Mouse (Mus musculus) kidney, adult 2 months (tissue): ENCODE results near the gene Adra2a. TPM values are rescaled to one million over a fixed set of nuclear protein-coding genes. Genes with fewer than 3 reads are reported as not detected.

Experiments used
- DNase-seq: peaks from one replicate; pipeline ENCODE4 v3.0.0; 2021
- H3K27ac ChIP-seq: fragments of 200-500 bp; 2 replicates; pipeline ENCODE4 v1.5.1; 2012; ENCODE audit warnings: low read depth, low read length, control low read depth, inconsistent platforms; ENCODE audit not compliant: insufficient read depth
- H3K27me3 ChIP-seq: fragments of 200-500 bp; replicated peaks from 2 replicates; pipeline ENCODE4 v1.6.1; 2012; ENCODE audit warnings: mild to moderate bottlenecking, moderate library complexity, low read length, inconsistent platforms; ENCODE audit not compliant: control insufficient read depth, insufficient read depth
- H3K36me3 ChIP-seq: fragments of 200-500 bp; 2 replicates; pipeline ENCODE4 v1.6.1; 2012; ENCODE audit warnings: mild to moderate bottlenecking, moderate library complexity, low read length, inconsistent platforms; ENCODE audit not compliant: control insufficient read depth, insufficient read depth
- H3K4me1 ChIP-seq: fragments of 200-500 bp; 2 replicates; pipeline ENCODE4 v1.6.1; 2011; ENCODE audit warnings: low read length; ENCODE audit not compliant: control insufficient read depth, insufficient read depth
- H3K4me3 ChIP-seq: fragments of 200-500 bp; 2 replicates; pipeline ENCODE4 v1.5.1; 2011; ENCODE audit warnings: mild to moderate bottlenecking, low read depth, low read length, control low read depth; ENCODE audit not compliant: insufficient read depth
- CTCF ChIP-seq: fragments of 200-500 bp; conservative IDR thresholded peaks from 2 replicates; pipeline ENCODE4 v1.5.1; 2011; ENCODE audit warnings: low read depth, mild to moderate bottlenecking, control low read depth, low read length, moderate library complexity, mixed read lengths; ENCODE audit not compliant: insufficient read depth, insufficient read length
- POLR2A ChIP-seq: fragments of 200-500 bp; IDR thresholded peaks from one replicate; pipeline ENCODE4 v1.6.1; 2011; ENCODE audit warnings: low read depth, low read length, control low read depth
- WGBS: fragments of 180-500 bp; shearing (Covaris S2); methylation state at CpG from one replicate; pipeline ENCODE4 v1.1.7; 2018; 5-methylcytosine and 5-hydroxymethylcytosine counted together
- polyA plus RNA-seq: library from polyadenylated mRNA; depleted of rRNA; stranded (reverse); fragments of >200 nt; gene quantifications from 2 replicates; pipeline ENCODE4 v1.2.3, GENCODE M21; 2012

The Adra2a gene
- polyA plus RNA-seq, 1 experiment = 1.8 TPM

GRCm38 (mm10) chr19:54040356-54041028 is 3.5 kb upstream of the Adra2a start:
- H3K4me1 ChIP-seq = no peaks in the 10 kb centered on the region
- no peaks in the 10 kb centered on the region for H3K36me3 ChIP-seq
- H3K27me3 ChIP-seq = no peaks in the 10 kb centered on the region; the same call in 1 of the 2 replicates
- TF ChIP-seq CTCF (no peak), POLR2A (no peak)
- no peak overlapping the region for H3K27ac ChIP-seq
- 37% methylated on average over 4 of the region's 4 CpGs for WGBS
- no peak for DNase-seq
- no peak overlapping the region for H3K4me3 ChIP-seq

GRCm38 (mm10) chr19:54041029-54041367 is 3.0 kb upstream of the Adra2a start:
- TF ChIP-seq POLR2A (no peak), CTCF (no peak)
- Histone ChIP-seq H3K4me3 (no peak overlapping the region), H3K4me1 (no peaks in the 10 kb centered on the region), H3K27ac (no peak overlapping the region), H3K27me3 (no peaks in the 10 kb centered on the region; the same call in 1 of the 2 replicates), H3K36me3 (no peaks in the 10 kb centered on the region)
- 20% methylated on average over 5 of the region's 5 CpGs for WGBS
- no peak for DNase-seq

GRCm38 (mm10) chr19:54044507-54045371 is 788 bp downstream of the Adra2a start:
- peak; percentile 46 for DNase-seq
- no peak for TF ChIP-seq POLR2A
- peak; percentile 73 for TF ChIP-seq CTCF
- Histone ChIP-seq H3K4me1 (0 out of 2 replicates have a peak, but pooled peaks cover 6% of the 10 kb centered on the region), H3K36me3 (no peaks in the 10 kb centered on the region), H3K4me3 (peak overlapping the region; percentile 57), H3K27ac (no peak overlapping the region), H3K27me3 (peaks cover 2% of the 10 kb centered on the region)
- WGBS = 0% methylated on average over 59 of the region's 59 CpGs

DNA sequence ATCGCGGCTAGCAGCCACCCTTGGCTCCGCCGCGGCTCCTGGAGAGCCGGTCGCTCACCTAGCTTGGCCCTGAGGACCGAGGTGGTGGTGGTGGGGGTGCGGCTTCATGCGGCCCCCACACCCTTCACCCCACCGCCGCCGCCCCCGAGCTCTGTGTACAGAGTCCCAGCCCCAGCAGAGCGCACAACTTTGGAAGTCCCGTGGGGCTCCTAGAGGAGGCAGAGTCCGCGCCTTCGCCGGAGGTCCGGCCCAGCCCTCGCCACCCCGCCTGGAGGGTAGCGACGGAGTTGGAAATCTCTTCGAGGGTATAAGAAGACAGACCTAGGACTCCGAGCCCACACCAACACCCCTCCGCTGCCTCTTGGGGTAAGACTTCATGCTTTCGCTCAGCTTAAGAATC is 1.5 kb downstream of the Adra2a start:
- under 1% methylated on average over 29 of the region's 29 CpGs for WGBS
- Histone ChIP-seq H3K36me3 (no peaks in the 10 kb centered on the region), H3K4me3 (peak overlapping the region; percentile 57), H3K27me3 (peaks cover 2% of the 10 kb centered on the region), H3K4me1 (0 out of 2 replicates have a peak, but pooled peaks cover 6% of the 10 kb centered on the region), H3K27ac (no peak overlapping the region)
- DNase-seq = peak; percentile 3
- TF ChIP-seq CTCF = no peak
- TF ChIP-seq POLR2A = no peak

DNA sequence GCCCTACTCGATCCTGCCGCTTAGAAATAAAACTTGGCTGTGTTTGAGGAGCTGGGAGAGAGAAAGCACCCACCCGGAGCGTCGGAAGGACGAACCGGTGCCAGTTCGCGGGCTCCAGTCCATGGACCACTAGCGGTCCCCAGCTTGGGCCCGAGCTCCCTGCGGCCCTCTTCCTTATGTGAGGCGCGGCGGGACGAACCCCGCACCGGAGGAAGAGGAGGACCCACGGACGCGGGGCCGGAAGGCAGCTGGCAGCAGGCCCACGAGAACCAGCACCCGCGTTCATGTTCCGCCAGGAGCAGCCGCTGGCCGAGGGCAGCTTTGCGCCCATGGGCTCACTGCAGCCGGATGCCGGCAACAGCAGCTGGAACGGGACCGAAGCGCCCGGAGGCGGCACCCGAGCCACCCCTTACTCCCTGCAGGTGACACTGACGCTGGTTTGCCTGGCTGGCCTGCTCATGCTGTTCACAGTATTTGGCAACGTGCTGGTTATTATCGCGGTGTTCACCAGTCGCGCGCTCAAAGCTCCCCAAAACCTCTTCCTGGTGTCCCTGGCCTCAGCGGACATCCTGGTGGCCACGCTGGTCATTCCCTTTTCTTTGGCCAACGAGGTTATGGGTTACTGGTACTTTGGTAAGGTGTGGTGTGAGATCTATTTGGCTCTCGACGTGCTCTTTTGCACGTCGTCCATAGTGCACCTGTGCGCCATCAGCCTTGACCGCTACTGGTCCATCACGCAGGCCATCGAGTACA is 2.2 kb downstream of the Adra2a start:
- H3K27ac ChIP-seq = no peak overlapping the region
- peak; percentile 19 for DNase-seq
- H3K36me3 ChIP-seq = no peaks in the 10 kb centered on the region
- TF ChIP-seq POLR2A (no peak), CTCF (no peak)
- H3K27me3 ChIP-seq = peaks cover 2% of the 10 kb centered on the region
- H3K4me3 ChIP-seq = peak overlapping the region; percentile 57
- 3% methylated on average over 55 of the region's 55 CpGs for WGBS
- H3K4me1 ChIP-seq = 0 out of 2 replicates have a peak, but pooled peaks cover 6% of the 10 kb centered on the region

GRCm38 (mm10) chr19:54046684-54047070 is 2.7 kb downstream of the Adra2a start:
- Histone ChIP-seq H3K27me3 (peaks cover 2% of the 10 kb centered on the region), H3K27ac (no peak overlapping the region), H3K36me3 (no peaks in the 10 kb centered on the region), H3K4me3 (peak overlapping the region; percentile 57), H3K4me1 (0 out of 2 replicates have a peak, but pooled peaks cover 6% of the 10 kb centered on the region)
- 2% methylated on average over 46 of the region's 46 CpGs for WGBS
- no peak for TF ChIP-seq POLR2A
- TF ChIP-seq CTCF = no peak
- peak; percentile 3 for DNase-seq
